Mouse (Mus musculus): ENCODE results near the gene Csrp3. TPM values are rescaled to one million over a fixed set of nuclear protein-coding genes. Genes with fewer than 3 reads are reported as not detected.

Csrp3 gene
- polyA plus RNA-seq, 1 experiment, result 20.4 TPM

DNA sequence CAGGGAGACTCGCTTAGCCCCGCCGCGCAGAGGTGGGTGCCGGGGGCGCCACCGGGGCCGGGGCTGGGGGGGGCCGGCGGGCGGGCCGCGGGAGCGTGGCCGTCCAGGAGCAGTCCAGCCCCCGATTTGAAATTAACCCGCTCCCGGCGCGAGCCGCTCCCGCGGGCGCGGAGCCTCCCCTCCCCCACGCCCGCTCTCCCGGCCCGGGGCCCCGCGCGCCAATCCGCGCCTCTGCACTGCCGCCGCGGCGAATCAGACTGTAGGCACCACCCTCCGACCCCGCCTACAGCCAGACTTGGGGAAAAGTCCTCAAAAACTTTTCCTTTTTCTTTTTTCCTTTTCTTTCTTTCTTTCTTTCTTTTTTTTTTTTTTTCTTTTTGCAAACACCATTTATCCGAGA, 33.7 kb upstream of the Csrp3 start, which contains the start of gene E2f8:
Gene E2f8 (minus strand): TSS at position 111 of the 400 bp plus-strand sequence.
- peaks cover 10% of the 10 kb centered on the region for H3K36me3 ChIP-seq (ENCODE audit: control insufficient read depth, insufficient read depth, low read length)
- peaks cover 20% of the 10 kb centered on the region for H3K4me1 ChIP-seq (replicated peaks; ENCODE audit: control insufficient read depth, insufficient read depth, low read length)
- TF ChIP-seq CTCF (IDR thresholded peaks at IDR 0.05; ENCODE audit: borderline replicate concordance, control insufficient read depth, extremely low read depth, insufficient read depth, low read length, poor library complexity) (no peak), POLR2A (IDR thresholded peaks at IDR 0.05; ENCODE audit: control insufficient read depth, extremely low read depth, insufficient read depth, low read length, poor library complexity) (no peak)
- no peaks in the 10 kb centered on the region for H3K27me3 ChIP-seq (ENCODE audit: control insufficient read depth, insufficient read depth, low read length)
- peak; percentile 78 for DNase-seq
- WGBS, result under 1% methylated on average over 41 of the region's 41 CpGs
- no peak within 1 kb of the TSS for H3K27ac ChIP-seq (ENCODE audit: control insufficient read depth, insufficient read depth, low read length)
- peak within 1 kb of the TSS; percentile 60 for H3K4me3 ChIP-seq (ENCODE audit: control insufficient read depth, insufficient read depth, low read length)

DNA sequence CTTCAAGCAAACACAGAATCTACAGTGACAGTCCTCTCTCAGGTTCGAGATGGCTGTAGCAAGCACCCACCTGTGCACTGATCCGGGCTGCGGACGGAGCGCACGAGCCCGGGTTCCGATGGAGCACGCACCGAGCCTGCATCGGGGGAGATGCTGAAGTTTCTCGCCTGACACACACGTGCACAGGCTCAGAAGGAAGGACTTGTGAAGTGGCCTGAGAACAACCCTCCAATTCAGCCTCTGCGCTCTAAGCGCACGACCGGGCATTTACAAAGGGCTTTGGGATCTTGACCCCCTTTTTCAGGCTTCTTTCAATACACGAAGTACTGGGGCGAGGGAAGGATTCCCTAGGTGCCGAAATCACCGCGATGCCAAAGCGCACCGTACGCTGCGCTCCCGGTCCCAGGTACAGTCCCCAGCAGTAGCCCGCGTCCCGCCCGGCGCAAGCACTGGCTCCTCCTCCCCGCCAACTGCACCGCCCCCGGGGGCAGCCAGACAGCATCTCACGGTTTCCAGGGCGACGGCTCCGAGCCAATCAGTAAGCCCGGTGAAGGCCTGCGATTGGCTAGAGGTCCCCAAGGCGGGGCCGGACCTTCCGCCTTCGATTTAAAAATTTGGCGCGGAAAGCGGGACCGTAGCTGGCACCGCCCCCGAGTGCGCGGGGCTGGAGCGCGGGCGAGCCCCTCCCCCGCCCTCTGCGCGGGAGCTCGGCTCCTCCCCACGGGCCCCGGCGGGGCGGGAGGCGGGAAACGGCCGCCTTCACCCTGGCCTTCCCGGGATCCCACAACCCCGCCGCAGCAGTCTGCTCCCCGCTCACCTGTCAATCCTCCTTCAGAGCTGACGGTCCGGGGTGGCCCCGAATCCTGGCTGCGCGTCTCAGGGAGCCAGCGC, 33.0 kb upstream of the Csrp3 start:
- H3K27ac ChIP-seq (ENCODE audit: control insufficient read depth, insufficient read depth, low read length), result no peak overlapping the region

DNA sequence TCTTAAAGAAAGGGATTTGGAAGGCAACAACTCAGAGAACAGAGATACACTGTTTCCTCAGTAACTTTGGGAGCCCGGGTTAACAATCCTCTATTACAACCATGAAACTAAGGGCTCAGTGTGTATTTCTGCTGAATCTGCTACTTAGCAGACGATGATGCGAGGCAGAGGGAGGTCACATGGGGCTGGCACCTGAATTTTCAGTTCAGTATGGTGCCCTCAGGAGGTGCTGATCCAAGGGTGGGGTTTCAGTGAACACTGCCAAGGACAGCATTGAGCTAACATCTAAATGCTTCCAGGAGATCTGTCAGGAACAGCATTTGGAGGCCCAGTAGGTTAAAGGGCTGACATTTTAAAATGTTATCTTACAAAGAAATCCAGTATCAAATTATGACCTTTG, 31.7 kb upstream of the Csrp3 start:
- Histone ChIP-seq H3K4me3 (ENCODE audit: control insufficient read depth, insufficient read depth, low read length) (0 out of 2 replicates have a peak overlapping the region, but pooled peaks have one; percentile 14), H3K4me1 (replicated peaks; ENCODE audit: control insufficient read depth, insufficient read depth, low read length) (peaks cover 20% of the 10 kb centered on the region), H3K27me3 (ENCODE audit: control insufficient read depth, insufficient read depth, low read length) (no peaks in the 10 kb centered on the region), H3K27ac (ENCODE audit: control insufficient read depth, insufficient read depth, low read length) (no peak overlapping the region), H3K36me3 (ENCODE audit: control insufficient read depth, insufficient read depth, low read length) (peaks cover 26% of the 10 kb centered on the region)
- 56% methylated on average over 3 of the region's 3 CpGs for WGBS
- TF ChIP-seq CTCF (IDR thresholded peaks at IDR 0.05; ENCODE audit: borderline replicate concordance, control insufficient read depth, extremely low read depth, insufficient read depth, low read length, poor library complexity), result no peak
- no peak for TF ChIP-seq POLR2A (IDR thresholded peaks at IDR 0.05; ENCODE audit: control insufficient read depth, extremely low read depth, insufficient read depth, low read length, poor library complexity)
- no peak for DNase-seq

More for the DNA sequence above, 33.0 kb upstream of the Csrp3 start:
- Histone ChIP-seq H3K4me3 (ENCODE audit: control insufficient read depth, insufficient read depth, low read length) (peak overlapping the region; percentile 60), H3K36me3 (ENCODE audit: control insufficient read depth, insufficient read depth, low read length) (peaks cover 13% of the 10 kb centered on the region), H3K4me1 (replicated peaks; ENCODE audit: control insufficient read depth, insufficient read depth, low read length) (peaks cover 20% of the 10 kb centered on the region), H3K27me3 (ENCODE audit: control insufficient read depth, insufficient read depth, low read length) (no peaks in the 10 kb centered on the region)
- peak; percentile 97 for DNase-seq
- TF ChIP-seq CTCF (IDR thresholded peaks at IDR 0.05; ENCODE audit: borderline replicate concordance, control insufficient read depth, extremely low read depth, insufficient read depth, low read length, poor library complexity) (no peak), POLR2A (IDR thresholded peaks at IDR 0.05; ENCODE audit: control insufficient read depth, extremely low read depth, insufficient read depth, low read length, poor library complexity) (peak; percentile 55; the same call in 1 of the 2 replicates)
- whole genome bisulfite sequencing, result under 1% methylated on average over 76 of the region's 77 CpGs

DNA sequence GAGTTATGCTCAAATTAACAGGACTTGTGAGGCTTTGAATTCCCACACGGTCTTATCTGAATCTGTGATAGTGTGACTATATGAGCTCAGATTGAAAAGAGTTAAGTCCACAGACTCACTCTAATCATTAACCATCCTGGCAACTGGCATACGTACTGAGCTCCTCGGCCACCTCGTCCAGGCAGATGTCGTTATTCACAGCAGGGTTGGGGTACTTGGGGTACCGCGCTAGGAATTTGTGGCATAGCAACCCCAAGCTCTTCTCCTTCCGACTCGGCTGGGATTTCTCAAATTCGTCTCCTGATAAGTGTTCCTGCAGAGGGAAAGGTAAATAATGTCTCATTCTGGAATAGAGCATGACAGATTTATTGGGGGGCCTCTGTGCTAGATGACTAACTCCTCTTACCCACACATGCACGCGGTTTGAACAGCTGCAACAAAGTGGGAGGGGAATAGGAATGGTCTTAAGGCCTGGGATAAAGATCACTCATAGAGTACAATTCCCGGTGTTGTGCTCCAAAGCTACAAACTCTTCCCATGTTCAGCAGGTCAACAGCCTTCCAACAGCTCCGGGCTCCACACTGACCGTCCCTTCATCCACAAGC, 30.1 kb upstream of the Csrp3 start:
- Histone ChIP-seq H3K27ac (ENCODE audit: control insufficient read depth, insufficient read depth, low read length) (no peak overlapping the region), H3K4me1 (replicated peaks; ENCODE audit: control insufficient read depth, insufficient read depth, low read length) (peaks cover 20% of the 10 kb centered on the region), H3K4me3 (ENCODE audit: control insufficient read depth, insufficient read depth, low read length) (no peak overlapping the region)

GRCm38 (mm10) chr7:48876526-48876925, 28.7 kb upstream of the Csrp3 start:
- no peak overlapping the region for H3K4me3 ChIP-seq (ENCODE audit: control insufficient read depth, insufficient read depth, low read length)
- TF ChIP-seq POLR2A (IDR thresholded peaks at IDR 0.05; ENCODE audit: control insufficient read depth, extremely low read depth, insufficient read depth, low read length, poor library complexity) (no peak), CTCF (IDR thresholded peaks at IDR 0.05; ENCODE audit: borderline replicate concordance, control insufficient read depth, extremely low read depth, insufficient read depth, low read length, poor library complexity) (no peak)
- no peak overlapping the region for H3K27ac ChIP-seq (ENCODE audit: control insufficient read depth, insufficient read depth, low read length)
- DNase-seq, result peak; percentile 37
- WGBS, result 78% methylated on average over 4 of the region's 4 CpGs
- H3K4me1 ChIP-seq (replicated peaks; ENCODE audit: control insufficient read depth, insufficient read depth, low read length), result peaks cover 10% of the 10 kb centered on the region
- H3K27me3 ChIP-seq (ENCODE audit: control insufficient read depth, insufficient read depth, low read length), result no peaks in the 10 kb centered on the region
- peaks cover 53% of the 10 kb centered on the region for H3K36me3 ChIP-seq (ENCODE audit: control insufficient read depth, insufficient read depth, low read length)

More for the DNA sequence above, 30.1 kb upstream of the Csrp3 start:
- no peak for DNase-seq
- H3K27me3 ChIP-seq (ENCODE audit: control insufficient read depth, insufficient read depth, low read length), result no peaks in the 10 kb centered on the region
- peaks cover 40% of the 10 kb centered on the region for H3K36me3 ChIP-seq (ENCODE audit: control insufficient read depth, insufficient read depth, low read length)
- 96% methylated on average over 15 of the region's 15 CpGs for WGBS
- no peak for TF ChIP-seq CTCF (IDR thresholded peaks at IDR 0.05; ENCODE audit: borderline replicate concordance, control insufficient read depth, extremely low read depth, insufficient read depth, low read length, poor library complexity)
- no peak for TF ChIP-seq POLR2A (IDR thresholded peaks at IDR 0.05; ENCODE audit: control insufficient read depth, extremely low read depth, insufficient read depth, low read length, poor library complexity)

GRCm38 (mm10) chr7:48875096-48875495, 27.3 kb upstream of the Csrp3 start:
- TF ChIP-seq CTCF (IDR thresholded peaks at IDR 0.05; ENCODE audit: borderline replicate concordance, control insufficient read depth, extremely low read depth, insufficient read depth, low read length, poor library complexity) (no peak), POLR2A (IDR thresholded peaks at IDR 0.05; ENCODE audit: control insufficient read depth, extremely low read depth, insufficient read depth, low read length, poor library complexity) (no peak)
- no peak overlapping the region for H3K27ac ChIP-seq (ENCODE audit: control insufficient read depth, insufficient read depth, low read length)
- no peak overlapping the region for H3K4me3 ChIP-seq (ENCODE audit: control insufficient read depth, insufficient read depth, low read length)
- no peak for DNase-seq
- WGBS, result 96% methylated on average over 14 of the region's 14 CpGs
- H3K27me3 ChIP-seq (ENCODE audit: control insufficient read depth, insufficient read depth, low read length), result no peaks in the 10 kb centered on the region
- H3K4me1 ChIP-seq (replicated peaks; ENCODE audit: control insufficient read depth, insufficient read depth, low read length), result peaks cover 5% of the 10 kb centered on the region
- peaks cover 65% of the 10 kb centered on the region for H3K36me3 ChIP-seq (ENCODE audit: control insufficient read depth, insufficient read depth, low read length)
